Mouse (Mus musculus) heart, adult 18-20 months (tissue): ENCODE data around the gene Pradc1. TPM values are rescaled to one million over a fixed set of nuclear protein-coding genes. Genes with fewer than 3 reads are reported as not detected.

Experiments
- total RNA-seq, 2 experiments: library from RNA; stranded (reverse); gene quantifications; 2 replicates each; pipeline ENCODE4 v1.2.3; 2021

Pradc1 gene
- total RNA-seq, 2 experiments from 2014 or later: 9.5 to 14.1 TPM

Other genes starting within 250 kb of the Pradc1 start
- 1 to 10 TPM; 2.8 to 5.7 TPM for gene Sfxn5, start 118.5 kb downstream of the Pradc1 start, total RNA-seq
- gene Rab11fip5, start 77.3 kb downstream of the Pradc1 start, total RNA-seq: 10 to 100 TPM; 56.3 to 75.5 TPM
- gene Noto, start 28.1 kb downstream of the Pradc1 start, total RNA-seq: not detected
- gene Smyd5, start 20.0 kb downstream of the Pradc1 start, total RNA-seq: 10 to 100 TPM; 11.5 to 13.1 TPM
- 100 to 1,000 TPM; 153 to 178 TPM for gene Cct7, start 456 bp downstream of the Pradc1 start, total RNA-seq
- not detected for gene Fbxo41, start 51.0 kb upstream of the Pradc1 start, total RNA-seq
- gene Egr4, start 61.6 kb upstream of the Pradc1 start, total RNA-seq: not detected
- gene Alms1, start 135.6 kb upstream of the Pradc1 start, total RNA-seq: 1 to 10 TPM; 1.8 to 2.2 TPM